Mouse (Mus musculus) kidney, adult 9 months (tissue): ENCODE results near the gene Gm49318.

Experiments
- DNase-seq: peaks from one replicate; pipeline ENCODE4 v3.0.0; 2022

The Gm49318 gene

DNA sequence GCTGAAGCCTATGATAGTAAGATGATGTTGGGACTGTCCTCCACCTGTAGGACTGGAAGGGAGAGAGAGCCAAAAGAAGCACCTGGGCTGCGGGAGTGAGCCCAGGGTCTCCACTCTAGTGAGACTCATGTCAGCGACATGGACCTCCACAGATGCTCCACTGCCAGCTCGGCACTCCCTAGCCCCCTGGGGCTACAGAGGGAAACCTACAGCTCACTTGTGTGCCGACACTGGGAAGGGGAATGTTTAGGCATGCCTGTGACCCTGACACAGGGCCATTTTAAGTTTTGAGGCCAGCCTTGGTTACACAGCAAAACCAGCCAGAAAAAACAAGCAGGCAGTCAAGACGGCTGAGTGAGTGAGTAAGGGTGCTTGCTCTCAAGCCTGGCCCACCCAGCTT lies 3.9 kb downstream of the Gm49318 start:
- DNase-seq: no peak

DNA sequence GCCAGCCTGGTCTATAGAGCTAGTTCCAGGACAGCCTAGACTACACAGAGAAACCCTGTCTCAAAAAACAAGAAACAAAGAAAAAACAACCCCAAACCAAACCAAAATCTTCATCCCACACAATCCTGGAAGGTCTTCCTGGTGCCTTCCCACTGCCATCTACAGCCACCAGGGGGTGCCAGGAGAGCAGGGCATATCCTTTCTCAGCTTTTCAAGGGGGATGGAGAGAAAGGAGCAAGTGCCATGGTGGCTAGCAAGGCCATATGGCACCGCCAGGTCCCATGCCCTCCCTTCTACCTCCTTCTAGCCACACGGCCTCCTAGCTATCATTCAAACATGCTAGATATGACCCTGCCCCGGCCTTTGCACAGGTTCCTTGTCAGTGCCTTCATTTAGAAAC lies 4.6 kb downstream of the Gm49318 start:
- DNase-seq: peak; percentile 68

DNA sequence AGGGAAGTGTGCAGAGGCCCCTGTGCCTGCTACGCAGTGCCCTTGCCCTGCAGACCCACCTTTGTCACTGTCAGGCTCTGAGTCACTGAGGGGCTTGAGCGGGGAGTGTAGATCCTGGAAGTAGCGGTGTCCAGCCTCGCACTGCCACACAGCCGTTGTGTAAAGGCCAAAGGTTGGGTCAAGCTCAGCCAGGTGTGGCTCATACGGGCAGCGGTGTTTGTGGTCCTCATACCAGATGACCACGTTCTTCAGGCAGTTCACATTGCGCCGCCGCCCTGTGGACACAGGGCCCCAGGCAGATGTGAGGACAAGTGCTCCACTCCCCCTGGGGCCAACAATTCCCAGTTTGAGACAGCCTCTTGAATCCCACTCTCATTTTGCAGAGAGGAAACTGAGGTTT lies 5.4 kb downstream of the Gm49318 start:
- no peak for DNase-seq

DNA sequence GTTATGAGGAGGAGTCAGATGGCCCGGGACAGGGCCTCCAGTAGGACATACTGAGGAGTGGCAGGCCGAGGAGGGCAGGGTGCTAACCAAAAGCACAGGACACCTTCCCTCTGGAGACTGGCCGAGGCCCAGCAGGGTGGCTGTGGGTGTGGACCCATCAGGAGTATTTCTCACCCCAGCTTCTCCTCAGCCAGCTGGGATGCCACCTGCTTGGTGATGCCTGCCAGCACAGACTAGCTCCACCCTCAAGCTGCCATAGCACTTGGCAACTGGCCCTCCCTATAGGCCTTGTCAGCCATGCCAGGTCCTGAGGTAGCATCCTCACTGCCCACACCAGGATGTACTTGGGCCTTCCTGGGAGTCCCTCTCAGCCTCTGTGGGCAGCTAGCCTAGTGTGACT lies 6.7 kb downstream of the Gm49318 start:
- DNase-seq: no peak

DNA sequence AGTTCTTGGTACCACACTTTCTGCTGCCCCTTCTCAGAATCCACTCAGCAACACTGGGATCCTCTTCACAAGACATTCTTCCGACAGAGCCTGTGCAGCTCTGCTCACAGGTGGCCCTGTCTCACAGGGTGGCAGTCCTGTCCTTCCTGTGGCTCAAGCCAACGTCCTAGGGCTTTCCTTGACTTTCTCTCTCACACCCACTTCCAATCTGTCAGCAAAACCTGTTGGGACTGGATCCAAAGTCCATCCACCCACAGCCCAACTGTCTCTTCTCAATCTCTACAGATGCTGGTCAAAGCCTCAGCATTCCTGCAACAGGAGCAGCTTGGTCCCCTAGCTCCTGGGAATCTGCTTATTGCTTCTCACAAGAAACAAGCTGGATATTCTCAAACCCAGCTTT lies 9.7 kb downstream of the Gm49318 start:
- no peak for DNase-seq

DNA sequence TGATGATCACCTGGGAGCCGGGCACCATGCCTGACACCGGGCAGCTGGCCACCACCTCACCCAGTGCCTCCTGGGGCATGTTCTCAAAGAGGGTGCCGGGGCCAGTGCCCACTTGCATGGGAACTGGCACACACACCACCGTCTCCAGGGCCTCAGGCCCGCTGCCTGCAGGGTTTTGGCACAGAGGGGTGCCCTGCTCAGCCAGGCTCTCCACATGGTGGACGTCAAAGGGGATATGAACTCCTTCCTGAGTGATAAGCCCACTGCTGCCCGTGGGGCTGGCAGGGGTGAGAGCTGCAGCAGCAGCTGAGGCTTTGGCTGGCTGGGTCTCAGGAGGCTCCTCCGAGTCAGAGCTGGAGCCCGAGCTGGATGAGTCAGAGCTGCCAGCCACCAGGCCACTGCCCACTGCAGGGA lies 13.0 kb downstream of the Gm49318 start:
- DNase-seq: no peak

DNA sequence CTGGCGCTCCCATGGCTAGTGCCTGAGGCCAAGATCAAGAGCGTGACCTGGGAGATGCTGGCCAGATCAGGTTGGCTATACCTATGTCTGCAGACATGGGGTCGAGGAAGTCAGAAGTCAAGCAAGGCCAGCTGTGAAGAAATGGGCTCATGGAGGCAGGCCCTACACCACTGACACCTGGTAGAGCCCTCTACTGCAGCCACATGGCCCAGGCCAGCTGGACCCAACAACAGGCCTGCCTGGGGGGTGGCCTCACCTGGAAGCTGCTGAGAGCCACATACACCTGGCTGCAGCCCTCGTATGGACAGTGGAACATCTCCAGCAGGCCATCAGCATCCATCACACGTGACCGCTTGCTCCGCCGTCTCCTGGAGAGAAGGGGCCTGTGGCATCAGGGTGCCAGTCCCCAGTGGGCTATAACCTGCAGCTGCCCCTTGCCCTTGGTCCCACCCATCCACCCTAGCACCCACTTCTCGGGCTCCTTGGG lies 14.0 kb downstream of the Gm49318 start:
- DNase-seq: no peak

DNA sequence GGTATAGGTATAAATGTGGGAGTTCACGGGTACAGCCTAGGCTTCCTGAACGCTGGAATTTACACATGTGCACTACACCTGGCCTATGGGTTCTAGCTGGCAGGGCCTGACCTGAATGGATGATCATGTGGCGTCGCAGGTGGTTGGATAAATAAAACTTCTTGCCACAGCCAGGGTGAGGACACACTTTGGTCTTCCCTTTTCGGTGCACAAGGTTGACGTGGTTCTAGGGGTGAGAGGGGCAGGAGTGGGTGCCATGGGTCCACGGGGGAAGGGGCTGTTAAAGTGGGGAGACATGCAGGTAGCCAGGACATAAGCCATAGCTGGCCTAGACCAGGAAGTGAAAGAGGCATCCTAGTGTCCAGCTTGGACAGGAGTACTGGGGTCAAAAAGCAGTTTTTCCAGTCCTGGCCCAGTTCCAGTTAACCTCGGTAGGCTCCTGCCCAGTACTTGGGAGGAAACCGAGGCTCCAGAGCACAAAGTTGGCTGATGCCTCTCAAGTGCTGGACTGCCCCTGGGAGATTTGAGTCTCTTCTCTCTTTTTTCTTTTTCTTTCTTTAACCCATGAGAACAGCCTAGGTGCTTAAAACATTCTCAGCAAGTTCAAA lies 14.7 kb downstream of the Gm49318 start:
- DNase-seq: peak; percentile 74

DNA sequence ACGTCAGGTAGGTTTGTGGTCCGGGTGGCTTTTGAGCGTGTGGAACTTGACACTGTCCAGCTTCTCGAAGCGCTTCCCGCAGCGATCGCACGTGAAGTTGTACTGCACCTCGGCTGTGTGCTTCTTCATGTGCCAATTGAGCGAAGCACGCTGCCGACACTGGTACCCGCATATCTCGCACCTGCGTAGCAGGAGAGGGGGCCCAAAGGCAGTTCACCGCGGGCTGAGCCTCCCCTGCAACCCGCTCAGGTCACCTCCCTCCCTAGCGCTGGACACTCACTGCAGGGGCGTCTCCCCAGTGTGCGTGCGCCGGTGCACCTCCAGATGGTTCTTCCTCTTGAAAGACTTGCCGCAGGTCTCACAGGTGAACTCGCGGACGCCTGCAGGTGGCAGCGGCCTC lies 15.3 kb downstream of the Gm49318 start:
- DNase-seq: no peak

DNA sequence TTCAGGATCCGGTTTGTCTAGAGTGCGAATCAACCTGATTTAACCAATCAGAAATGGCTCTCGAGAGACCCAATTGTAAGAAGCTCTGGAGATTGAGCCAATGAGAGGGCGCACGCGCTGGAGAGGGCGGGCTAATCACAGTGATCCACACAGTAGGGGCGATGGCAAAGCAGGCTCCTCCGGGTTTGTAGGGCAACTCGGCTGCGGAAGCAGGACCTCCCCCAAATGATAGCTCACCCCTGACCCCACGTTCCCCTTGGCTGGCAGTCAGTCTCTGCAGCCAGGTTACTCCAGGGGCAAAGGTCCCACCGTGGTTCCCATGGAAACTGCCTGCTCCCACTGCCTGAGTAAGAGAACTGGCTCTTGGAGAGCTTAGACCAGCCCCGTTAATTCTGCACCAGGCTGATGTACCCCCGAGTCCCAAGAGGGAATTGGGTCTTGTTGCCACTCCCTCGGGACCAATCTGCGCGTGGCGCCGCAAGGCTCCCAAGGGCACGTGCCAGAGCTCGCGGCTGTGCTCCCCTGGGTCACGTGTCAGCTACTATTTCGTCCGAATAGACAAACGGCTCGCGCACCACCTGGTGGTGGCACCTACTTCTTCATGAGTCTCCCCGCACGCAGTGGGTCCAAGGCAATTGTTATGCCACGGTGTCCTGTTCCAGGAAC lies 16.5 kb downstream of the Gm49318 start:
- DNase-seq: peak; percentile 85

DNA sequence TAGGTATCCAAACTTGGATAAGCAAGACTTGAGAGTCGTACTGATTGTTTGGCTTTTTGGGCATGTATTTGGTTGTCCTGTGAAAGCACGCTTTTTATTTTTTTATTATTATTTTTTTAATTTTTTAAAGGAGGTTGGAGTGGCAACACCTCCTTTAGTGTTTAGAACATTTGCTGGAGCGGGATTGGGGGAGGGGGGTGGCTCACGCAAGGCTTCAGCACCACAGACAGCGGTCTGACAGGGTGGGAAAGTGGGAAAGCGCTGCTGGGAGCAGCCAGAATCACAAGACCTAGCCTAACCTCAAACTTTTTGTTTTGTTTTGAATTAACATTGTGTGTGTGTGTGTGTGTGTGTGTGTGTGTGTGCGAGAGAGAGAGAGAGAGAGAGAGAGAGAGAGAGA lies 17.4 kb downstream of the Gm49318 start:
- DNase-seq: no peak

DNA sequence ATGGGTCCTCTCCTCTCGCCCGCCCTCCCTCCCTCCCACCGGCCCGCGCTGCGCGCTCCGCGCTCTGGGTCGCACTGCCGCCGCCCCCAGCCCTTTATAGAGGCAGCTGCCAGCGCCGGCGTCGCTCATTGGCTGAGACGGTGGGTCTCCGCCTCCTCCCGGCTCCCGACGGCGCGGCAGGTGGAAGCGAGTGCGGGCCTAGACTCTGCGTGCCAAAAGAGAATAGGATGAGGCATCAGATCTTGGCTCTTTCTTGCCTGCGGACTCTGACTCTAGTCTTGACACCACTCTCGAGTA lies 19.2 kb downstream of the Gm49318 start, which contains the start of gene Elavl3:
Gene Elavl3 (minus strand): TSS at position 66 of the 297 bp plus-strand sequence.
- no peak for DNase-seq

DNA sequence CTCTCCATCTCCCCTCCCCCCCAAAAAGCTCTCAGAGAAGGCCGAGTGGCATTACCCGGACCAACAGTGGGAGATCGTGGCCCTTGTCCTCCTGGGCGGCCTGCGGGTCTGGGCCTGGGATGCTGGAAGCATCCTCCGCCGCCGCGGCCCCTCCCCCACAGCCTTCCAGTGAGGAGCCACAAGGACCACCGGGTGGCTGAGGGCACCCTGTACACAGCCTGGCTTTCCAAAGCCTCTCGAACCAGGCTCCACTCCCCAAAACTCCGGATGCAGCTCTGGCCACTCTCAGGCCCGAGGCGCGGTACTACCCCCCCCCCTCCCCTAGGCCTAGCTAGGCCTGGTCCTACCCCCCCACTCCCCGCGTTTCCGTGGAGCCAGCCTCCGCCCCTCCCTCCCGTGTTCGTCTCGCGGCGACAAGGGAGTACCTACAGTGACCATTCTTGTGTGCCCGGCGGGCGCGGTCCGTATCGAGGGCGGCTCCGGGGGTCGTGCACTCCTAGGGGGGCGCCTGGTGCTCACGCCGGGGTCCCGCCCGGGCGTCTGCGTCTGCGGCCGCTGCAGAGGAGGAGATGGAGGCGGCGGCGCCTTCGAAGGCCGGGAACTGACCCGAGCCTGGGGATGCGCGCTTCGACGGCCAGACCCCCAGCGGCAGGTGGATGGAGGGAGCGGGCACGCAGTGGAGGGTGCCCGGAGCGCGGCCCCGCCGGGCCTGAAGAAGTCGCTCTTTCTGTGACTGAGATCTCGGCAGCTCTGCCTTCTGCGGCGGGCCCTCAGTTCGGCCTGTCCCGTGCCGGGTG lies 19.7 kb downstream of the Gm49318 start:
- no peak for DNase-seq

DNA sequence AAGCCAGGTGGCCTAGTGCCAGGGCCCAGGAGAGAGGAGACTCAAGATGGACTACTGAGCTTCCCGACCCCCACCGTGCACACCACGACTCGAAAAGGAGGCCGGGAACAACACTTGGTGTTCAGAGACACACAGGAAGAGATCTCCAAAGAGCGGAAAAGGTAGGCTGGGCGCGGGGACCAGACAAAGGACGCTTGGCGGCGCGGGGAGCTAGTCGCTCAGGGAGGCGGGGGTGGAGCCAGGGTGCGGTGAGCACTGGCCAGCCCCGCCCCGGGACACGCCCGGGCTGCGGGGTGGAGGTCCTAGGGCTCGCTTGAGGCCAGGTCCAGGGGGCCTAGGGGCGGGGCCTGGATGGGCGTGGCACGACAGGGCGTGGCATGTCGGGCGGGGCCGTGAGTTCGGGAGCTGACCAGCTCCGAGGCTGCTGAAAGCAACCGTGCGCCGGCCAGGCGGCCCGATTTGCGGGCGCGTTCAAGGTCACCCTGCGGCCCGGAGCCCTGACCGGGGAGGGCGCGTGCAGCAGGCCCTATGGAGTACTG lies 20.6 kb downstream of the Gm49318 start:
- DNase-seq: peak; percentile 53

DNA sequence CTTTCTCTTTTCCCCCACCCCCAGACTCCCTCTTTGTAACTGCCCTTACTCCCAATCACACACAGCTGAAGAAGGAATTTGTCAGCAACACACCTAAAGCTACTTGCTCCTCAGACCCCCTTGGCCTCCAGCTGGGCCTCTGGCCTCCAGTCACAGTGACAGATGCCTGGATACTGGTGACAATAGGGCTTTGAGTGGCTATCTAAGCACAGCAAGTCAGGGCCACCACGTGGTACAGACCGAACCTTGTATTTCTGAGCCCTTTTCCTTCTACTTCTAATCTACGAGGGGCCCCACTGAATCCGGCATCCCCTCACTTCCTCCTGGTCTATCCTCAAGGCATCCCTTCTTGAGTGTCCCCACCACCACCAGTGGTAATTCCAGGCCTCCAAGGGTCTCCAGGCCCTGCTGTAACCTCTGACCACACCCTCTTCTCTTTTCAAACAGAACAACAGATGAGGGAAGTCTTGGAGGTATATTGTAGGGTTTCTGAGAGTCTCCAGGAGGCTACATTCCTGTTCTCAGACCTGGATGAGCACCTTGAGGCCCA lies 21.3 kb downstream of the Gm49318 start:
- no peak for DNase-seq

DNA sequence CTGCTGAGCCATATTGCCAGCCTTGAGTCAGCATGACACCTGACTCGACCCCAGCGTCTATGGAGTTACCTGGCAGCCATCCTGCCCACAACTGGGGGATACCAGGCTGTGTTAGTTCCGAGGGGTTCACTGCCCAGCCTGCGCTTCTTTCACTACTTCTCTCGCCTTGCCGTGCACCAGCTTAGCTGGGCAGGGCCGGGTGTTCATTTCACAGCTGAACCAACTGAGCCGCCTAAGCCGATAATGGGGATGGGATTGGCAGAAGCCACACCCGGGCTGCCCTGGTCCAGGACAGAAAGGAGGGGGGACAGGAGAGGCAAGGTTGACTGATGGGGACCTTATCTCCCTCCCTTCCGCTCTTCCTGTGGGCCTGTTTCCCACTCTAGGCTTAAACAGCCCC lies 21.7 kb downstream of the Gm49318 start:
- no peak for DNase-seq

DNA sequence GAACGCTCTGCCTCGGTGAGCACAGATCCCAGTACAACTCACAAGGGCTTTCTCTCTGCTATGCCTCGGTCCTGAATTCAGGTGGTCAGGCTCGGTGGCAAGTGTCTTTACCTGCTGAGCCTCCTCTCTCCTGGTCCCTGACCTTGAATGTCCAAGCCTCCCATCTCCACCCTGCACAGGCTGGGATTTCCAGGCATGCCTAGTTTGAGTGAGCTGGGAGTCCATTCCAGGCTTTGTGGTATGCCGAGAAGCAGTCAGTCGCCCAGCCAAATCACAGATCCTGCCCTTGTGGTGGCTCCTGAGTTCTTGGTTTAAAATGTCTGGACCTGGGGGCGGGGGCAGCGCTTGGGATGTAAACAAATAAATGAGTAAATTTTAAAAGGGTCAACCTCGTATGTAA lies 23.7 kb downstream of the Gm49318 start:
- DNase-seq: no peak

DNA sequence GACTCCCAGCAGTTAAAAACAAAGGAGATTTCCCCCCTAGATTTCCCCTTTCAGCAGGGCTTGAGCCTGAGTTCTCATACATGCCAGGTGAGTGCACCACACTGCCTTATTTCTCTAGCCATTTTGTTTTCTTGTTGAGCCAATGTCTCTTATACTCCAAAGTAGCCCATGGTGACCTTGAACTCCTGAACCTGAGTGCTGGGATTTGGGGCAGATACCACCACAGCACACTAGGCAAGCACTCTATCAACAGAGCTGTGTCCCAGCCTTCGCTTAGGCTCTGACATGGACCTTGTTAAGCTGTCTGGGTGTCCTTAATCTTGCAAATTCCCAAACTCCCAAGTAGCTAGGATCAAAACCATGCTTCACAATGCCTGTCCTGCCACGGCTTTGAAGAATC lies 29.2 kb downstream of the Gm49318 start:
- no peak for DNase-seq

DNA sequence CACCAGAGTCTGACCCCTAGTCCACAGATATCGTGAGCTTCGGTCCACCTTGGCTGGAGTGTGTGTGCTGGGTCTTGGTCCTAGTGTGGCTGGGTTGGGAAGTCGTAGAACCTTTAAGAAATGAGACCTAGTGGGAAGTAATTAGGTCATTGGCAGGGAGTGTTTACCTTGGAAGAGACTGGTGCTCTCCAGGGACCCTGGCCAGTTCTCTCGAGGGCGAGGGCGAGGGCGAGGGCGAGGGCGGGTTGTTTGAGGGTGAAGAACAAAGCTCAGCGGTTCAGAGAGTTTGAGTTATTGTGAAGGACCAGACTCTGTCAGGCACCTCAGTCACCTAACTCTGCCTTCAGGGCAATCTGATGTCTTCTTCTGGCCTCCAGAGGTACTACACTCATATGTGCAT lies 33.2 kb downstream of the Gm49318 start:
- no peak for DNase-seq

DNA sequence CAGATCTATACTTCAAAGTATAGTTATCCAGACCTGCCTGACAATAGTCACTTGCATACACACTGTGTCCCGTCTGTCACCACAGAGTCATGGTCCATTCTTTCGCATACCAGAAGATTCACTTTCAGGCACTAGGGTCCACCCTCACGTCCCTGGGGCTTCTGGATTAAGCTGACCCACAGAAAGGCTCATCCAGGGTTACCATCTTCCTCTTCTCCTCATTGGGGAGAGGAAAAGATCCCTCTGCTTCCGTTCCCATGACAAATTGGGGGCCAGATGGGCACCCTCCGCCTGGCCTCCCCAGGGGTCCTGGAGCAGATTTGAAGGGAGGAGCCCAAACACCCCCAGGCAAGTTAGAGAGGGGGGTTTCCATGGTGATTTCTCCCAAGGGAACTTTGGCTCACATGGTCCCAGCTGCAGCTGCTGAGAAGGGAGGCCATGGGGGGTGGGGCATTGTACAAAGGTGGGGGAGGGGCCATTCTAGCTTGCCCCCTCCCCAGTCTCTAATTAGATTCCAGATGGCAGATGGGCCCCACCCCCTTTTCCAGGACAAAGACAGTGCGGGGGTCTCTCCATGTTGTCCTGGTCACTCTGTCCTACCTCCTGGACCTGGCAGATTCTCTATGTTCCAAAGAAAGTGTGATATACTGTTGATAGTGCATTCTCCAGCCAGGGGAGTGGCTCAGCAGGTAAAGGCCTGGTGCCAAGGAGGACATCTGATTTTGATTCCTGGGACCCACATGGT lies 35.6 kb downstream of the Gm49318 start:
- DNase-seq: no peak

DNA sequence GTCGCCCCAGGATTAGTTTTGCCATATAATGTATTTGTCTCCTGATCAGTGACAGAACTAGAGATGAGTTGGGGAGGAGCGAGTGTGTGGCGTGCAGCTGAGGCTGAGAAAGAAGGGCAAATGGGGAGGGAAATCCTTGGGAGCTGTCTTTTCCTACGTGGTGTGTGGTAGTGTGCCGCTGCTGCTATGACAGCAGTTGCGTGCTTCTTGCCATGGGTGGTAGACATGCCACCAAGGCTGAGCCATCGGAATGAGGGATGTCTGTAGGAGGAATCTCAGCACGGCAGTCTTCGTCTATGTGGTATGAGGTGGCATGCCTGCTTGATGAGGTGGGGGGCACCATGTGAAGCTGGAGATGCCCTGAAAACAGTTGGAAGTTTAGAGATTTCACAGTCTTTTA lies 40.7 kb downstream of the Gm49318 start:
- no peak for DNase-seq

DNA sequence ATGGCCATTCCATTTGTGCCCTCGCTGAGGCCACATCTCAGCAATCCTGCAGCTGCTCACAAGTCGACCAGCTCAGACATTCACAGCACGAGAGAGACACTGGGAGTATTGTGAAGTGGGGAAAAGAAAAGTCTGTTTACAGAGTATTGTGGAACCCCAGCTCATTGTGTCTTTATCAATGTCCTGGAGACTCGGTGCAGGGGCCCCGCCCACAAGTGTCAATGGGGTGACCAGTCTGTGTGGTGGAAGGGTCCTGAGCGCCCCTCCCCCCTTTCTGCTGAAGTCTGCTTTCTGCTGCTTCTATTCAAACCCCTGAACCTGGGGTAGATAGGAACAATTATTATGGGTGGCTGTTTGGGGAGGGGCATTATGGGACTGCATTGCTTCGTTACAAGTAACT lies 42.6 kb downstream of the Gm49318 start:
- DNase-seq: no peak

DNA sequence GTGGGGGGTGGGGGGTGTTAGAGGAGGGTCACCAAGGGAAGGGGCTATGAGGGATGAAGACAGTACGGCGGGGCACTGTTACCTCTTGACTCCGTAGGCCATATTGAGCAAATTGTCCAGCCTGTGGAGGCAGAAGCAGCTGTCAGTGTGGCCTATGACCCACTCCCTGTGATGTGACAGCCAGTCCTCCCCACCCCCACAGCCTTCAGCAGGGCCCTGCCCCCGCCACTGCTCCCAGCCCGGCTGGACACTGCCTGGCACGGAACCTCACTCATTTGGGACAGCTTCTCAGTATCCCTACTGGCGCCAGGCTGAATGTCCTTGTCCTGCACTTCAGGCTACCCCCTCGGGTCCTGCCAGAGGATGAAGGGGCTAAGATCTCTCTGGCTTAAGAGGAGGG lies 46.5 kb downstream of the Gm49318 start:
- no peak for DNase-seq
